29 mouse cellular contexts compared by ENCODE assay signal in the genomic region with DNA sequence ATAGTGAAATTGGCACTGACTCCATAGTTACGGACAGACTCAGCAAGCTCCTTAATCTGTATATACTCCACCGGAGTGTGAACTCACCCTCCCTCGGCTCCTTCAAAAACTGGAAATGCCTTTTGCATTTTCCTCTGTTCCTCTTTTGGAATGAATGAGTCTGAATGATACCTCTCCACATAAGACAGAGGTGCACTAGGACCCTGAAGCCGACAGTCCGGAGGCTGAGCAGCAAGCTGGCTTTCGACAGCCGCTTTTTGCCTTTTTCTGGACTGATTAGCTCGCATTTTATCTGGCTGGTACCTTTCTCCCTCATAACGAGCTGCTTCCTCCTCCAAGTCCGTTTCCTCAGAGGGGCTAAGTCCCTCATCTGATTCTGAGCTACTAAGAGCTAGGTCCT. TPM values are rescaled to one million over a fixed set of nuclear protein-coding genes. Genes with fewer than 3 reads are reported as not detected.
DNase-seq lines count a peak whose midpoint lies in the region; TF ChIP-seq lines count a peak whose summit lies in the region.
"Not testable (repeated sequence)": the region's sequence is repeated elsewhere in the genome, so short reads cannot be mapped to it uniquely, and the experiment has no call there.
"Had no signal": no experiment of that assay in that cellular context is flagged by ENCODE, and none has a peak within 500 bp of the region (broad histone marks: within the 10 kb centered on the region; RNA-seq: fewer than 3 reads in every experiment).

No protein-coding gene starts in this region.

- TF ChIP-seq POLR2A in cerebellum, adult 2 months (IDR thresholded peaks at IDR 0.05; ENCODE audit: borderline replicate concordance, insufficient read depth, low read length), result not testable (repeated sequence)

- DNase-seq in MN1 (ENCODE audit: low spot score), result peak; percentile 34
- DNase-seq in cerebellum, adult 2 months, result peak; percentile 32 to 55
- peak; percentile 19 for DNase-seq in cerebellum, adult 9-11 months
- DNase-seq in cerebellum, postnatal 36 days, result peak; percentile 25 to 34
- peak; percentile 28 to 63 for DNase-seq in layer of hippocampus, adult 18-20 months (ENCODE audit: low spot score in 2 of 2)
- DNase-seq in left cerebral cortex, adult 18-20 months (ENCODE audit: low spot score in 2 of 2), result peak; percentile 18 to 34
- DNase-seq in right cerebral cortex, postnatal 25 days, result peak; percentile 17

- not testable (repeated sequence) for TF ChIP-seq CTCF in cerebellum, adult 2 months (IDR thresholded peaks at IDR 0.05; ENCODE audit: borderline replicate concordance, insufficient read depth, low read depth, low read length)

- H3K27ac ChIP-seq in cerebellum, adult 2 months (ENCODE audit: insufficient read depth, low read length), result not testable (repeated sequence)

- WGBS in cerebellum, adult 2 months, result 57% methylated on average over 10 of the region's 10 CpGs

- H3K4me3 ChIP-seq in cerebellum, adult 2 months (replicated peaks; ENCODE audit: insufficient read depth, low read depth, low read length), result not testable (repeated sequence)

- H3K27me3 ChIP-seq in cerebellum, adult 2 months (ENCODE audit: control insufficient read depth, insufficient read depth, low read length), result not testable (repeated sequence)

- H3K4me1 ChIP-seq in cerebellum, adult 2 months (ENCODE audit: control insufficient read depth, insufficient read depth, low read length), result not testable (repeated sequence)

RNA-seq across cellular contexts. Expression of gene Xcl1, which starts 49.4 kb away (rescaled TPM):
- not detected in 2 replicates for polyA plus RNA-seq in cerebellum, adult 2 months (2012; rRNA removed)
- total RNA-seq in layer of hippocampus, adult 18-20 months (2021), result not detected
- total RNA-seq in left cerebral cortex, adult 18-20 months (2021), result not detected
- total RNA-seq: adrenal gland, adult 18-20 months; adrenal gland, postnatal 10 days; ES-E14; gastrocnemius, adult 18-20 months; gastrocnemius, postnatal 10 days; gastrocnemius, postnatal 36 days; granulocyte monocyte progenitor cell, adult 5-6 weeks; heart, adult 8-10 months; heart, postnatal 25 days had no signal
- polyA plus RNA-seq: embryonic facial prominence, embryonic 11.5 days; embryonic facial prominence, embryonic 14.5 days; forebrain, embryonic 10.5 days; forebrain, embryonic 13.5 days; forebrain, embryonic 16.5 days; heart, embryonic 11.5 days; heart, embryonic 14.5 days; heart, postnatal 0 days; hindbrain, embryonic 12.5 days; hindbrain, embryonic 15.5 days; intestine, embryonic 14.5 days; intestine, postnatal 0 days; Patski had no signal
